Mouse (Mus musculus): ENCODE data around the gene Lhfpl2. TPM values are rescaled to one million over a fixed set of nuclear protein-coding genes. Genes with fewer than 3 reads are reported as not detected.

Gene Lhfpl2
- total RNA-seq, 2 experiments from 2014 or later, result 30.3 to 30.4 TPM

DNA sequence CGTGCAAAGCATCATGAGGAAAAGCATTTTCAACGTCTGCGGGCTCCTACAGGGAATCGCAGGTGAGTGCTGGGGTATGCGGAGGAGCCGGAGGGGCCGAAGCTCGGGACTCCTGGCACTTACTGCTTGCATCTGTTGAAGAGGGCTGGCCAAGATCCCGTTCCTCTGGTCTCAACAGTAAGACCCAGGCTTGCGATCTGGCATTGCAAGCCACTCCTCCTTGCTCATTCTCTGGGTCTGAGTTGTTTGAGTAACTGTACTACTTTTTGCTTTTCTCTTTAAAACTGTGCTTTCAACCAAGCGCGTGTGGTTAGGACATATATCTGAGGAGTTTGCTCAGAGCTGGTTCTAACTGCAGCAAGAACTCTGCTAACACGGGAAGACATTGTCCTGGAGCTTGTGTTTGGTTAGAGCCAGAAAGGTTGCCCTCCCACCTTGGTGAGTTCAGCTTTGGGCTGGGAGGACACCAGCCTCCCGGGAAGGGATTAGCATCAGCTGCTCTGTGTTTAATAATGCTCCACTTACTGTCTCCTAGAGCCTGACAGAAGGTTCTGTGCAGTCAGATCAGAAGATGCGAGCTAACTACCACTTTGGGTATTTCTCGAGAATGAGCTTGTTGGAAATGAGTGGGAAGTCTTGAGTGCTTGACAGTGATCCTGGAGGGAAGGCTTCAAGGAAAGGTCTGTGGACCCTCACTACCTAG is 117.1 kb downstream of the Lhfpl2 start:
- DNase-seq, result no peak

DNA sequence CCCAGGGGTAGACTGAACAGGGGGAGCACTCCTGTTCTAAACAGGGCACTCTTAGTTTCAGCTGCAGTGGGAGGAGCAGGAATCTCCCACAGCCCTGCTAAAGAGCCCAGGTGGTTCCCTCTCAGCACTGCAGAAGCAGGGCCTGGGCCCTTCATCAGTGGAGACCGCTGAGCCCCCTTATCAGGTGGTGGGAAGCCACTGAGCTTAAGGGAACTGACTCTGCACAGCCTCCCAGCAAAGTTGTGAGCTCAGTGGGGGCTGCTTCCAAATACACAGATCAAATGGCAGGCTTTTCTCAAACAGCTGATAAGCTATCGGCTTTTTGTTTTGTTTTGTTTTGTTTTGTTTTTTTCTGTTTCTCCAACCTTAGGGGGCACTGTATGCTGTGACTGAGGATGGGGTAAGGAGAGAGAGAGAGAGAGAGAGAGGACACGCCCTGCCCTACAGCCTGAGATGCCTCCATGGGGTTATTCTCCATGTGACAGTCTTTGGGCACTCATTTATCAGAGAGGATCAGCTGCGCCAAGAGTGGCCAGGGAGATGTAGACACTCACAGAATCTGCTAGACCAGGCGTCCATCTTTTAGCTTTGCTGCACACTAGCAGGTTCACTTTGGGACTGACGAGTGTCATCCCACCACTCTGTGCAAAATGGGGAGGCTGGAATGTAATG is 117.9 kb downstream of the Lhfpl2 start:
- DNase-seq, result no peak

DNA sequence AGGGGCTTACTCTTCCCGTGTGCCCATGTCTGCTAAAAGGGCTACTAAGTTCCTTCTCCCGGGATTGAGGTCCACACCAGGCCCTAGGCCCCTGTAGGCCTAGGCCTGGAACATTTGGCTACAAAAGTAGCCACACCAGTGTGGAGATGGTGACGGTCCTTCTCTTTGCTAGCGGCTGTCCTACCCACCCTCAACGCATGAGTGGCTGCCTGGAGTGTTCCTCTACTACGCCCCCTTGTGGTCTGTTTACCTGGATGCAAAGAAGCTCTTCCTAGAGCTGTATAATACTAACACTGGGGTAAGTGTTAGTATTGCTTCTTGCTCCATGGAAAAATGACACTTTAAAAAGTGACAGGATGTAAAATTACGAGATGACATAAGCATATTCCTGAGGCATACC is 119.6 kb downstream of the Lhfpl2 start:
- DNase-seq, result peak in 1 of 2 experiments; percentile 40

DNA sequence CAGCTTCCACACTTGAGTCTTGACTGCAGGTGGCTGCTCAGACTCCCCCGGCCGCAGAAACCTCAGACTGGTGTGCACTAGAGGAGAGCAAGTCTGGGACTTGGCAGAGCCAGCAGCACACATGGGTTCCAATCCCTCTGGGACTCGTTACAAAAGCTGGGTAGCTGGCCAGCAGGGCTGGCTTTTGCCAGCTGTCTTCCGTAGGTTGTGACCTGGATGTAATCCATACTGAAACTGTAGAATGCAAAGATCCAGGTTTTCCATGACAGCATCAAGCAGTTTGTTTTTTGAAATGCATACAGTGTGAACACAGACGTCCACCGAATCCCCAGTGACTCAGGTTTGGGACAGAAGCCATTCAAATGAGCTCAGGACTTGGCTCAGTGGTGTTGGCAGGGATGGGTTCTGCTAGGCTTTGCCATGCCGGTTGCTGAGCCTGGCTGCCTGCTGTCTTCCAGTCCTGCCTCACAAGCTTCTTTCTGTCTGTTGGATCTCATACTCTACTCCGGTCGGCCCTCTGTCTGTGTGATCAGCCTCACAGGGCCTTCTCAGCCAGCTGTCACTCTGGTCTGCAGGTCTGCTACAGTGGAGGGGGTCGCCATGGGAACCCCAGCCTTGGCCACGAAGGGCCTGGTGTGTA is 120.9 kb downstream of the Lhfpl2 start:
- peak; percentile 75 to 79 for DNase-seq

DNA sequence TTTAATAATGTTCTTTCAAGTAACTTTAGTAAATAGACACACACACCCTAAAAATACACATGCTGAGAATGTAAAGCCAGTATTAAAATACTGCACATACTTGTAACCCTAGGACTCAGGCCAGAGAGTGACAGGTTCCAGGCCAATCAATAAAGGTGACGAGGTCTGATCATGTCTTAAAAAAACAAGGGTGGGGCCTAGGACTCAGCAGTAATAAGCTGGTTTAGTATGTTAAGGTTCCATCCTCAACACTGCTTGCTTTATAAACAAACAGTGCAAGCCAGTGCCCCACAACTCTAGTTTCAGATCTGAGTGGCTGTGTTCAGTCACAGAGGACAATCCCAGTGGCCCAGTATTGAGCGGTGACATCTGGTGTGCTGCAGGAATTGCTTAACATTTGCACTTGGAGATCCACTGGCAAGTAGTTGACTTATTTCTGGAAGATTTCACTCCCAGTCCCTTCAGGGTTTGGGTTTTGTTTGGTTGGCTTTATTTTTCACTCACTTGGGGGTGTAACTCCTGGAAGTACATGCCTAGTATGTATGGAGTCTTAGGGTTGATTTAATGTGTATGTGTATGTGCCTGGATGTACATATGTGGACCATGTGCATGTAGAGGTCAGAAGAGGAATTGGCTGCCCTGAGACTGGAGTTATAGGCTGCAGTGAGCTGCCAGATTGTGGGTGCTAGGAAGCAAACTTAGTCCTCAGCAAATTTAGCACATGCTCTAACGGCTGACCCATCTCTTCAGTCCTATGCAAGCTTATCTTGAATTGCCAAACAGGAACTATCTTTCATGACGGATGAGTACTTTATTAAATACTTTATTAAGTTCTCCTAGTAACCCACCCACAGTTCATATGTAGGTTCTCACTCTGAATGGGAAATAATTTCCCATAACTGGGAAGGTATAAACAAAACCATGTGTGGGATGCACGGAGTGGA is 123.2 kb downstream of the Lhfpl2 start:
- no peak for DNase-seq

DNA sequence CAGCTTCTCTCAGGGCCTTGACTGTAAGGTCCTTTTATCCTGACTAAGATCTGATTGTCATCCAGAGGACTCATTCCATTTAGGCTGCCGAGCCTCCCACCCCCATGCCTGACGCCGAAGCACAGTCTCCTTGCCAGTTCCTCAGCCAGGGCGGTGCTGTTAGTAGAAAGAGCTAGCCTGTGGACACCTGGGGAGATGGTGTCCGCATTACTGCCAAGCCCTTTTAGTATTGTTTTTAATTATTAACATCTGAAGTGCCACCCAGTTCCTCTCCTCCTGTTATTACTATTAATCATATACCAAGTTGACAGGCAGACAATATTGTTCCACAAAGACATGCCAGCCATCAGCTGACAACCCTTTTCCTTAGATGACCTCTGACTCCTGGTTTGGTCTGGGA is 124.4 kb downstream of the Lhfpl2 start:
- no peak for DNase-seq

DNA sequence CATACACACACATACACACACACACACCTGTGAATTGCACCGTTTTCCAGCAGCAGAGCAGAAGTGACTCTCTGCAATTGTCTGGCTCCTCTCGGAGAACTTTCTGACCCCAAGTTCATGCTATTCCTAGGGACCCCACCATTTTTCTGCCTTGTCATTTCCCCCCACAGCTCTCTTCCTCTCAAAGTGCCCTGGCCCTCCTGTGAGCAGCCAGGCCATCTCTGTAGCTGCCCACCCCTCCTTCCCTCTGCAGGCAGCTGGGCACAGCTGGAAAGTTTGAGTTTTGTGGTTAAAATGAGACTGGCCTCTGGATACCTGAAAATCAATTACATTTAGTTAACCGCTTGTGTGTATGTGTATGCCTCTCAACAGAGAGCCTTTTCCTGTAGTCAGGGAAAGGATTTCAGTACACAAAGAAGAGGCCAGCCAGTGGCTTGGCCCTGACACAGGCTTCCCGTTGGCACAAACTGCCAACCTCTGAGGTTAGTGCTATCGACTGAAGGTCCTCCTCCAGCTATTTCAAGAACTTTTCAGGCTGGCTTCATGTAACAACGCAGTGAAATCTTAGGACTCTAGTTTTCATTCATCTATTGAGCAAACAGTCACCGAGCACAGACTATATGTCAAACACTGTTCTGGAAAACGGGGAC is 125.9 kb downstream of the Lhfpl2 start:
- no peak for DNase-seq

DNA sequence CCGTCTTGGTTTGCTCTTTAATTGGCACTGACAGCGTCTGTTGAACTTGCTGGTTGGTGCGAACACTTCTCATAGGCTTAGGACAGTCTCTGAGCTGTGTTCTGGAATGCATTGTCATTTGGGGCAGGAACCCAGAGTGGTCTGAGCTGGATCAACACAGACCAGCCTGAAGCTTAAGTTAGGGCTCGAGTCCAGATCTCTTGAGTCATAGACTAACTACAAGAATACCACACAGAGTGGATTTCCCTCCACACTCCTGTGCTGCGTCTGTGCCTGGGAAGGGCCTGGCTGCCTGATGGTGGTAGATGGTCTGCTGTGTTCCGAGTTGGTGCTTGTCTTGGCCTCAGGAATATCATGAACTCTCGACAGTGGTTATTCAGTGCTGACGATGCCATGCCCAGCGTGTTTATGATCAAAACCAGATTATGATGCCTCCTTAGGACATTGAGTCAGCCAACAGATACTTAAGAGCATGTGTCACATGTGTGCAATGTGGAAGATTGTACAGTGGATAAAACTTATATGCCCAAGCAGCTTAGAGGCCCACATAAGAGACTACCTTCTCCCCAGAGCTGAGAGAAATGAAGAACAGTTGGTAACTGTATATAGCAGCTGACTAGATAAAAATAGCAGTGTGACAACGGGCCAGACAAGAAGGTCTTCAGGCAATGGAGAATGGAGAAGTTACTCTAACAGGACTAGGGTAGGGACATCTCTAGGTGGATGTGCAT is 127.3 kb downstream of the Lhfpl2 start:
- no peak for DNase-seq

DNA sequence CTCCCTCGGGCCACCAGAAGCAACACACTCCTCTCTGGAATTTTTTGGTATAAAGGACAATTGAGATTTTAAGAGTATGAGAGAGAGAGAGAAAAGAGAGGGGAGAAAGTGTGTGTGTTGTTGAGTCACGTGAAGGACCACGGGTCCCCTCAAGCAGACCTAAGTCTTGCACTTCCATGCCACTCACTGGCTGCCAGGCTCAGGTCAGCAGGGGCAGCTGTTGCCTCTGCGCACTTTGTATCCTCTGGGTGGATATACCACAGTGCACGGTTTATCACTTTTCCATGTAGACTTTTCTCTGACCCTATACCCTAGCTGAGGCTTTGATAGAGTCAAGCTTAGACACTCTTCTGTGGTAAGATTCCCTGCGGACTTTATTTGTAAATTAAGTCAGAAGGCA is 128.0 kb downstream of the Lhfpl2 start:
- no peak for DNase-seq

DNA sequence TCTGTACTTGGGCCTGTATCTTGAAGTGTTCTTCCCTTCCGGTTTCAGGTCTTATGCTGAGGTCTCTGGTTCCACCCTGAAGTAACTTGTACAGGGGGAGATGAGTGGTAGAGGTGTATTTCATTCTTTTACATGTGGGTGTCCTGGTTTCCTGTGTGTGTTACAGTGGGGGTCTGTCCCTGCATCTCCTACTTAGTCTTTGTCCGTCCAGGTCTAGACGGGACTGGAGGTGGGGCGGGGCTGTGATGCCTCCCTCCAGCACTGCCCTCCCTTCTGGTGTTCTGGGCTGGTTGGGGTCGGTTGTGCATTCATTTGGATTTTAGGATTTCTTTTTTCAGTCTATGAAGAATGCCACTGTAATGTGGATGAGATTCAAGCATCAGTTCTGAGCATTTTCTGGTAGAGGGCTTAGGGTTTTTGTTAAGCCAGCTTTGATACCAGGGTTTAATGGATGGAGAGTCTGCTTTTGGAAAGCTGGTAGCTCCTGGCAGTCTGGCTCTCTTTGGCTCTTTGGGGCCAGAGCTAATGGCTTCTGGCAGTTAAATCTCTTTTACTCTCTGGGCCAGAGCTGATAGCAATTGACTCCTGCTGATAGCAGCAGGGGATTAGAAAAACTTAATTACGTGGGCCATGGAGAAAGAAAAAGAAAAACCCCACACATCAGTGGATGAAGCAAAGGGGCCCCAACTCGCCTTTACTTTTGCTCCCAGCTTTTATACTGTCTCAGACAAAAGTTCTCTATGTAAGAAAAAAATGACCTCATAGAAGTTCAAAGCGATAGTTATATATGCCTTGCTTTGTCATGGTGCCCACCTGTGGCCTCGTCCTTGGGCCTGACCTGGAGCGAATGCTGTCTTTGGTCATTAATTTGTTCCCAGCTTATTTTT is 130.8 kb downstream of the Lhfpl2 start:
- DNase-seq, result no peak

DNA sequence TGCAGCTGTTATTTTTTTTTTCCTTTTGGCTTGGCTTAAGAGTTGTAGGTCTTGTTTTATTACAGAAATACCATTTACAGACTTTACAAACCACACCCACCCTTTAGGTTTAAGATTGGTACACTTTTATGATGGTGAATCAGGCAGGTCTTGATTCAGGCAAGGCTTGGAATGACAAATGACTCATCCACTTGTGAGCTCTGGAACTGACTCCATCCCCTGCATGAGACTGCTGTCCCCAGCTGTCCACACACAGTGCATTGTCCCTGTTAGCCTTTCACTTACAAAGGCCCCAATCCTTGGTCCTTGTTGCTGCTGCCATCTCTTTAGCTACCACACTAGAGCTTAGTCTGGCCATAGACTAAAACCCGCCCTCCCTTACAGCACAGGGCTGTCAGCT is 132.8 kb downstream of the Lhfpl2 start:
- DNase-seq, result no peak

DNA sequence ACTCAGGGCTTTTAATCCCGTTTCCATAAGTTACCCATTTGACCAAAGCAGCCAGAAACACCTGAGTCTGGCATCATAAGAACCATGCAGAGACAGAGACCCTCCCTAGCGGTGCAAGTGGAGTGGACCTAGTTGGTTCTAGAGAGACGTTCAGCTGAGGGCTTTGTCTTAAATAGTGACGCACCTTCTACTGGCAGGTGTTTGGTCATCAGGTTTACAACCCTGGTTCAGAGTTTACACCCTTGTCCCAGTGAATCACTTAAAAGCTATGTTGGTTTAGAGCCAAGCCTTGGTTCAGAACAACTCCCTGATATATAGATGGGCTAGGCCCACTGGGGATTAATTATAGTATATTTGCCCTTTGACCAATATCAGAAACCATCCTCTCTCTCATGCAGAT is 135.6 kb downstream of the Lhfpl2 start:
- DNase-seq, result no peak

DNA sequence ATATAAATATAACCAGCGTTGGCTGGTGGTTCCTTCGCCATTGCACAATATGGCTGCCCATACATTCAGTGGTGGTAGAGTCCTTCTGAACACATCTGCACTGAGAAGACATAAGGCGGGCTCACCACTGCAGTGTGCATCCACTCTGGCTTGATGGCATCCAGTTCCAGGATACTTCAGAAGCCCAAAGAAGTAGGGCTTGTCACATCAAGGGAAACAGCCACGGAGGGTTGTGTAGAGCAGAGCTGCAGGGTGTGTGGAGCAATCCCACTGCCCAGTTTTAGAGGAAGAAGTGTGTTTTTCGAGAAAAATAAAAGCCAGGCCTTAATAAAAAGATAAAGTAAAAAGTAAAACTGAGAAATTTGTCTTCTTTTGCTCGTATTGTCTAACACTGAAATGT is 141.0 kb downstream of the Lhfpl2 start:
- no peak for DNase-seq

DNA sequence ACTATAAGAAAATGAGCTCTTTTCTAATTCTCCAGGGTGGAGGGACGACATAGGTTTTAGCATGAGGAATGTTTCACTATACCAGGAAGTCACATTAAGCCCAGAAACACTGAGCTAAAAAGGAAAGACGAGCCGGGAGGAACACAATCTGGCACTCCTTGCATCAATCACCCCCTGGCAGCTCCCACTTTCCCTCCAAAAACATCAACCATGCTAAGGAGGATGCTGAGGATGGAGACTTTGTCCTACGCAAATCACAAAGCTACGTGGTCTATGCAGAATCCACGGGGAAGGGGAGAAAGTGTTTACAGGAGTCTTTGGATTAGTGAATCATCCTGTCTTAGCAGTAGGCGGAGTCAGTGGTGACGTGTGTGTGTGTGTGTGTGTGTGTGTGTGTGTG is 142.2 kb downstream of the Lhfpl2 start:
- DNase-seq, result no peak

DNA sequence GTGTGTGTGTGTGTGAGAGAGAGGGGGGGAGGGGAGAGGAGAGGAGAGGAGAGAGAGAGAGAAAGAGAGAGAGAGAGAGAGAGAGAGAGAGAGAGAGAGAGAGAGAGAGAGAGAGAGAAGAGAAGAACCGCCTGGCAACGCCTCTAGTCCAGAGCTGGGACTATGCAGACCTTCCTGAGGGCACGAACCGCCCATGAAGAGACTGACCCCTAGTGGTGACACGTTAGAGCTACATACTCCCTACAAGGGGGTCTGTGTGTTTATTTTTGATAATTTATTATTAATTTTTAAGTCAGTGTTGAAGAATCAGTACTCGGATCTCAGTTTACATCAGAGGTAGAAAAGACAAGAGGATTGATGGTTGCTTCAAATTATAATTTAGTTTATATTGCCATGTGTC is 147.6 kb downstream of the Lhfpl2 start:
- DNase-seq, result no peak

DNA sequence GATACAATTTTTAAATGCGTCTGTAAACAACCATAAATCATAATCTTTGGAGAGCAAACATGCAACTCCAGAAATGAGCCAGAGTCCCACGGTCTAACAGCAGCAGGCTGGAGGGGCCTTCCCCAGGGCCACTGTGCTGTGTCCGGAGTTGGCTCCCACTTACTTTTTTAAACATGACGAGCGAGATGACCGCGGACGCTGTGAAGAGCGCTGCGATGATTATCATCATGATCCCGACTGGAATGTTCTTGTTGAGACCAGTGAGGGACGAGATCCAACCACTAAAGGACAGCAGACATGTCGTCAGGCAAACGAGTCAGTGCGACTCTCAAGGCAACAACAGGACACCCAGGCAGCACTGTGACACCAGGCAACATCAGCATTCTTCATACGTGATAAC is 150.4 kb downstream of the Lhfpl2 start:
- DNase-seq, result no peak

DNA sequence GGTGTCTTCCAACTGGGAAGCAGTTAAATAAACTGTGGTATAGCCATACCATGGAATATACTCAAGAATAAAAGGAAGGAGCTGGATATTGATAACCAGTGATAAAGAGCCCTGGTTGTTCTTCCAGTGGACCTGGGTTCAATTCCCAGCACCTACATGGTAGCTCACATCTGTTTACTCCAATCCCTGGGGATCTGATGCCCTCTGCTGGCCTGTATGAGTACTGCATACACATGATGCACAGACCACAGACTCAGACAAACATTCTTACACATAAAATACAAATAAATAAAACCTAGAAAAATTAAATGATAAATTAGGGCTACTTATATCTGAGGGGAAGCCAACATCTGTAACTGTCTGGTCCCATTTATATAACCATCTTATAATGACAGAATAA is 151.3 kb downstream of the Lhfpl2 start:
- DNase-seq, result no peak

DNA sequence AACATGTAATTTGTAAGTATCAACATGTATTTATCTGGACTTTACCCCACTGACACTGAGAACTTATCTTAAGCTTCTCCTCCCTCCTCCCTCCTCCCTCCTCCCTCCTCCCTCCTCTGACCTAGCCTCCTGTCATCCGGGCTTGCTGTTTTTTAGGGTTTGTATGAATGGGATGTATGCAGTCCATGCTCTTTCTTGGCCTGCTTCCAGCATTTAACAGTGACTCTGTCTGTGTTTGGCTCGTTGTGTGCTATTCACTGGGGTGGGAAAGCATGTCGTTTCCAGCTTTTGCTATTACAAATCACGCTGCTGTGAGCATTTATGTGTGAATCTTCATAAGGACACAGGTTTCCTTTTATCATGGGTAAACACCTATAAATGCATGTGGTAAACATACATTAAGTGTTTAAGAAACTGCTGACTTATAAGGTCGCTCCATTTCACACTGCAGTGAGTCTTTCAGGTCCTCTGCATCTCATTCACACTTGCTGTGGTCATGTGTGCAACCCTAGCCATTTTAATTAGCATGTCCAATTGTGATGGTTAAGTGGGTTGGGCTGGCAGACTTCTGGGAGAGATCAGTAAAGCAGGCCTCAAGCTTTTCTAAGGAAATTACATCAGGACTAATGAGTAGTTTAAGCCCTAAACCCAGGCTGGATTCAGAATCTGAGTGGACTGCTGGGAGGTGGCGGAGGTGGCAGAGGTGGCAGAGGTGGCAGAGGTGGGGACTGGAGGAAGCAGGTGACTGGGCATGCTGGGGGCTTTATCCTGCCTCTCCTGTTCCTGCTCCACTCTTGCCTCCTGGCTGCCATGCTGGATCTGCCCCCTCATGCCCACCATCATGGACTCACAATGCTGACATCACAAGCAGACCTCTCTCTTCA is 153.9 kb downstream of the Lhfpl2 start:
- DNase-seq, result no peak

DNA sequence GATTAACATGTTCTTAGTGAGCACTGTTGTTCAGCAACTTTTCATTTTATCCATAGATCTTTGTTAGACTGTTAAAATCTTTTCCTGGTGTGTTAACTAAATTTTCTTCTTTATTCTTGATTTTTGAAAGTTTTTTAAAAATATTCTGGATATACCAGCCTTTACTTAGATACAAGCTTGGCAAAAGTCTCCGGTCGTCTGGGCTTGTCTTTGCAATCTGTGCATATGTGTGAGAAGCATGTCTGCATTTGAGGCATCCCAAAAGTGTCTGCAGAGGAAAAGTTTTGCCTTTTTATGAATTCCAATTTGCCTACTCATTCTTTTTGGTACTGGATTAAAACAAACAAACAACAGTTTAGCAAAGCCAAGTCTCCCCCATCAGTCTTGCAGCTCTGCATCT is 154.6 kb downstream of the Lhfpl2 start:
- no peak for DNase-seq
